Mouse (Mus musculus) MEL (cell line): ENCODE measurements around the gene Satl1. TPM values are rescaled to one million over a fixed set of nuclear protein-coding genes. Genes with fewer than 3 reads are reported as not detected.
"Not testable (repeated sequence)": the region's sequence is repeated elsewhere in the genome, so short reads cannot be mapped to it uniquely, and the experiment has no call there.

Source experiments
- DNase-seq: peaks from one replicate; pipeline ENCODE4 v3.0.0; 2011; ENCODE audit warnings: low read depth, low spot score
- H3K27ac ChIP-seq: 2 replicates; pipeline ENCODE4 v1.5.1; 2012; ENCODE audit warnings: low read depth, mild to moderate bottlenecking, control low read depth, low read length, moderate library complexity; ENCODE audit not compliant: control insufficient read depth
- H3K27me3 ChIP-seq, 2 experiments: fragments of 150-350 bp in 1 of 2; sonication (generic) in 1 of 2; 2 replicates each; pipeline ENCODE4 v1.6.1; 2012; ENCODE audit warnings: low read length in 2 of 2, mild to moderate bottlenecking in 2 of 2, improper control_type of control experiment in 1 of 2, moderate library complexity in 1 of 2; ENCODE audit not compliant: insufficient read depth in 2 of 2, control insufficient read depth in 1 of 2
- H3K36me3 ChIP-seq, 2 experiments: 2 replicates each; pipeline ENCODE4 v1.6.1; 2012 to 2014; ENCODE audit warnings: low read length in 2 of 2, improper control_type of control experiment in 1 of 2, inconsistent platforms in 1 of 2, mild to moderate bottlenecking in 1 of 2; ENCODE audit not compliant: insufficient read depth in 2 of 2, control insufficient read depth in 1 of 2
- H3K4me1 ChIP-seq, 2 experiments: fragments of 150-350 bp in 1 of 2; sonication (generic) in 1 of 2; 2 replicates each; pipeline ENCODE4 v1.6.1; 2012; ENCODE audit warnings: low read length in 2 of 2, improper control_type of control experiment in 1 of 2, mild to moderate bottlenecking in 1 of 2; ENCODE audit not compliant: insufficient read depth in 2 of 2, control insufficient read depth in 1 of 2
- H3K4me3 ChIP-seq, 2 experiments: fragments of 150-350 bp in 1 of 2; sonication (generic) in 1 of 2; 2 replicates each; pipeline ENCODE4 v1.5.1; 2012; ENCODE audit warnings: low read depth in 2 of 2, low read length in 2 of 2, mild to moderate bottlenecking in 2 of 2, moderate library complexity in 2 of 2, control low read depth in 1 of 2, improper control_type of control experiment in 1 of 2; ENCODE audit not compliant: control insufficient read depth in 1 of 2, insufficient read depth in 1 of 2
- H3K79me2 ChIP-seq: 2 replicates; pipeline ENCODE4 v1.6.1; 2012; ENCODE audit warnings: mild to moderate bottlenecking, low read length, moderate library complexity; ENCODE audit not compliant: control insufficient read depth, poor library complexity, insufficient read depth
- H3K9ac ChIP-seq: 2 replicates; pipeline ENCODE4 v1.6.1; 2012; ENCODE audit warnings: low read depth, mild to moderate bottlenecking, control low read depth, low read length, moderate library complexity; ENCODE audit not compliant: control insufficient read depth, poor library complexity, severe bottlenecking
- H3K9me3 ChIP-seq: fragments of 150-350 bp; sonication (generic); replicated peaks from 2 replicates; pipeline ENCODE4 v1.6.1; 2012; ENCODE audit warnings: mild to moderate bottlenecking, low read length, improper control_type of control experiment, moderate library complexity; ENCODE audit not compliant: insufficient read depth
- BHLHE40 ChIP-seq: IDR thresholded peaks from 2 replicates; pipeline ENCODE4 v1.6.1; 2012; ENCODE audit warnings: low read depth, mild to moderate bottlenecking, inconsistent platforms, low read length, improper control_type of control experiment, borderline replicate concordance
- CTCF ChIP-seq, 3 experiments: IDR thresholded peaks in 2 of 3; conservative IDR thresholded peaks in 1 of 3; 2 replicates each; pipeline ENCODE4 v1.5.1; 2011 to 2012; ENCODE audit warnings: low read length in 3 of 3, low read depth in 2 of 3, mild to moderate bottlenecking in 2 of 3, improper control_type of control experiment in 1 of 3, inconsistent platforms in 1 of 3, mixed read lengths in 1 of 3, moderate library complexity in 1 of 3; ENCODE audit not compliant: control insufficient read depth in 1 of 3, insufficient read depth in 1 of 3, poor library complexity in 1 of 3, severe bottlenecking in 1 of 3
- EP300 ChIP-seq, 2 experiments: IDR thresholded peaks; 2 replicates each; pipeline ENCODE4 v1.6.1; 2011; ENCODE audit warnings: improper control_type of control experiment in 2 of 2, low read length in 2 of 2, low read depth in 1 of 2, mild to moderate bottlenecking in 1 of 2
- GATA1 ChIP-seq: IDR thresholded peaks from 2 replicates; pipeline ENCODE4 v1.6.1; 2011; ENCODE audit warnings: low read depth, low read length, improper control_type of control experiment
- JUND ChIP-seq: IDR thresholded peaks from 2 replicates; pipeline ENCODE4 v1.6.1; 2011; ENCODE audit warnings: low read depth, mild to moderate bottlenecking, improper control_type of control experiment, low read length
- MAX ChIP-seq: IDR thresholded peaks from 2 replicates; pipeline ENCODE4 v1.6.1; 2011; ENCODE audit warnings: low read length, improper control_type of control experiment
- MAZ ChIP-seq: IDR thresholded peaks from 2 replicates; pipeline ENCODE4 v1.6.1; 2012; ENCODE audit warnings: low read depth, mild to moderate bottlenecking, inconsistent platforms, low read length, improper control_type of control experiment
- MXI1 ChIP-seq: IDR thresholded peaks from 2 replicates; pipeline ENCODE4 v1.6.1; 2011; ENCODE audit warnings: mild to moderate bottlenecking, low read depth, low read length, improper control_type of control experiment
- MYC ChIP-seq: IDR thresholded peaks from 2 replicates; pipeline ENCODE4 v1.6.1; 2011; ENCODE audit warnings: low read depth, mild to moderate bottlenecking, low read length, improper control_type of control experiment, moderate library complexity
- NELFE ChIP-seq: IDR thresholded peaks from 2 replicates; pipeline ENCODE4 v1.6.1; 2011; ENCODE audit warnings: low read depth, low read length, improper control_type of control experiment
- NRF1 ChIP-seq: IDR thresholded peaks from 2 replicates; pipeline ENCODE4 v1.6.1; 2014; ENCODE audit warnings: low read depth, mild to moderate bottlenecking, inconsistent platforms, low read length, improper control_type of control experiment, moderate library complexity; ENCODE audit not compliant: poor library complexity, insufficient read depth, severe bottlenecking
- POLR2AphosphoS5 ChIP-seq: IDR thresholded peaks from 2 replicates; pipeline ENCODE4 v1.6.1; 2012; ENCODE audit warnings: low read depth, borderline replicate concordance, mild to moderate bottlenecking, inconsistent platforms, low read length, moderate library complexity, mixed read lengths
- RAD21 ChIP-seq: IDR thresholded peaks from 2 replicates; pipeline ENCODE4 v1.6.1; 2011; ENCODE audit warnings: mild to moderate bottlenecking, low read depth, low read length, improper control_type of control experiment
- SMC3 ChIP-seq: IDR thresholded peaks from 2 replicates; pipeline ENCODE4 v1.6.1; 2011; ENCODE audit warnings: low read depth, low read length, improper control_type of control experiment
- TAL1 ChIP-seq: IDR thresholded peaks from 2 replicates; pipeline ENCODE4 v1.6.1; 2012; ENCODE audit warnings: mild to moderate bottlenecking, inconsistent platforms, low read length, moderate library complexity, mixed read lengths
- TBP ChIP-seq: IDR thresholded peaks from 2 replicates; pipeline ENCODE4 v1.8.0; 2011; ENCODE audit warnings: low read depth, low read length, improper control_type of control experiment
- UBTF ChIP-seq: IDR thresholded peaks from 2 replicates; pipeline ENCODE4 v1.6.1; 2012; ENCODE audit warnings: low read depth, mild to moderate bottlenecking, inconsistent platforms, low read length, improper control_type of control experiment, moderate library complexity, borderline replicate concordance; ENCODE audit not compliant: insufficient read depth
- USF1 ChIP-seq: IDR thresholded peaks from 2 replicates; pipeline ENCODE4 v1.6.1; 2014; ENCODE audit warnings: low read depth, mild to moderate bottlenecking, inconsistent platforms, low read length, improper control_type of control experiment, moderate library complexity
- ZC3H11A ChIP-seq: IDR thresholded peaks from 2 replicates; pipeline ENCODE4 v1.6.1; 2012; ENCODE audit warnings: low read depth, mild to moderate bottlenecking, inconsistent platforms, low read length, improper control_type of control experiment
- ZMIZ1 ChIP-seq: IDR thresholded peaks from 2 replicates; pipeline ENCODE4 v1.6.1; 2012; ENCODE audit warnings: low read depth, mild to moderate bottlenecking, inconsistent platforms, low read length, improper control_type of control experiment, moderate library complexity
- ZNF384 ChIP-seq: IDR thresholded peaks from 2 replicates; pipeline ENCODE4 v1.6.1; 2012; ENCODE audit warnings: low read depth, mild to moderate bottlenecking, inconsistent platforms, low read length, improper control_type of control experiment
- polyA plus RNA-seq, 2 experiments: library from polyadenylated mRNA; stranded (reverse) in 1 of 2; unstranded in 1 of 2; fragments of >175 nt in 1 of 2; fragments of >200 nt in 1 of 2; gene quantifications; 2 replicates each; pipeline versions ENCODE4 v1.2.1 to v1.2.4; 2012; ENCODE audit warnings: low replicate concordance in 2 of 2, low read depth in 1 of 2; ENCODE audit not compliant: insufficient read length in 2 of 2, insufficient read depth in 1 of 2, missing spikeins in 1 of 2
- total RNA-seq: library from RNA; depleted of rRNA; stranded (reverse); fragments of 300-350 nt; gene quantifications from 2 replicates; pipeline ENCODE4 v1.2.3, GENCODE M21; 2012

Satl1 gene
- total and polyA plus RNA-seq, 3 experiments = not detected

GRCm38 (mm10) chrX:112437580-112437979 lies 31.0 kb upstream of the Satl1 start:
- Histone ChIP-seq H3K79me2 (no peaks in the 10 kb centered on the region), H3K27ac (no peak overlapping the region), H3K27me3 (no peaks in the 10 kb centered on the region), H3K9ac (no peak overlapping the region), H3K4me3 (no peak overlapping the region), H3K36me3 (no peaks in the 10 kb centered on the region), H3K9me3 (no peaks in the 10 kb centered on the region), H3K4me1 (no peaks in the 10 kb centered on the region)
- no peak for DNase-seq
- no peak for TF ChIP-seq NELFE
- TF ChIP-seq NRF1 = no peak
- TF ChIP-seq MAZ = no peak
- TF ChIP-seq TBP = no peak
- no peak for TF ChIP-seq ZMIZ1
- TF ChIP-seq RAD21 = no peak
- no peak for TF ChIP-seq UBTF
- TF ChIP-seq BHLHE40 = no peak
- TF ChIP-seq POLR2AphosphoS5 = no peak
- no peak for TF ChIP-seq GATA1
- no peak for TF ChIP-seq JUND
- TF ChIP-seq MYC = no peak
- no peak for TF ChIP-seq TAL1
- TF ChIP-seq CTCF (IDR thresholded peaks at IDR 0.05 in 2 of 3, conservative IDR thresholded peaks at IDR 0.05 in 1 of 3; ENCODE audit: control insufficient read depth in 1 of 3, insufficient read depth in 1 of 3, low read depth in 2 of 3, low read length in 3 of 3, poor library complexity in 1 of 3, severe bottlenecking in 1 of 3) = no peak
- TF ChIP-seq MXI1 = no peak
- TF ChIP-seq USF1 = no peak
- no peak for TF ChIP-seq EP300 (IDR thresholded peaks at IDR 0.05; ENCODE audit: low read depth in 1 of 2, low read length in 2 of 2)
- no peak for TF ChIP-seq SMC3
- TF ChIP-seq MAX = no peak
- TF ChIP-seq, all 39 proteins: peak for 0

- H3K36me3 ChIP-seq, H3K27me3 ChIP-seq, H3K9me3 ChIP-seq, H3K4me1 ChIP-seq, H3K4me3 ChIP-seq, H3K9ac ChIP-seq, H3K27ac ChIP-seq, H3K79me2 ChIP-seq: not testable (repeated sequence)
- peak; percentile 78 for DNase-seq
- TF ChIP-seq CTCF (IDR thresholded peaks at IDR 0.05 in 2 of 3, conservative IDR thresholded peaks at IDR 0.05 in 1 of 3; ENCODE audit: control insufficient read depth in 1 of 3, insufficient read depth in 1 of 3, low read depth in 2 of 3, low read length in 3 of 3, poor library complexity in 1 of 3, severe bottlenecking in 1 of 3) (peak; percentile 15 to 73 (median 34); a peak in 4 of 6 replicates), ZC3H11A (peak; percentile 80), ZNF384 (peak; percentile 92), RAD21 (peak; percentile 87), SMC3 (peak; percentile 80)
Observed at GRCm38 (mm10) chrX:112422998-112423397, 16.4 kb upstream of the Satl1 start.
